Mouse (Mus musculus) myocyte (in vitro differentiated cells): ENCODE data around the gene Polr2b.

Experiments used
- E2F4 ChIP-seq: IDR thresholded peaks from one replicate; pipeline ENCODE4 v1.6.1; 2011; ENCODE audit warnings: mild to moderate bottlenecking, control low read depth, moderate library complexity; ENCODE audit not compliant: insufficient read depth
- MAX ChIP-seq: IDR thresholded peaks from one replicate; pipeline ENCODE4 v1.6.1; 2011; ENCODE audit warnings: low read depth, mild to moderate bottlenecking, control low read depth
- MYOD1 ChIP-seq, 3 experiments: IDR thresholded peaks; one replicate each; pipeline ENCODE4 v1.6.1; 2011; ENCODE audit warnings: control low read depth in 2 of 3, low read depth in 2 of 3, mild to moderate bottlenecking in 2 of 3, moderate library complexity in 1 of 3; ENCODE audit not compliant: insufficient read length in 2 of 3, control insufficient read depth in 1 of 3
- MYOG ChIP-seq, 3 experiments: IDR thresholded peaks; one replicate each; pipeline ENCODE4 v1.6.1; 2011; ENCODE audit warnings: control low read depth in 2 of 3, low read depth in 2 of 3, mild to moderate bottlenecking in 2 of 3; ENCODE audit not compliant: insufficient read length in 2 of 3, control insufficient read depth in 1 of 3, insufficient read depth in 1 of 3
- POLR2A ChIP-seq: IDR thresholded peaks from one replicate; pipeline ENCODE4 v1.6.1; 2011; ENCODE audit warnings: low read depth, mild to moderate bottlenecking, control low read depth, moderate library complexity; ENCODE audit not compliant: insufficient read length
- POLR2AphosphoS2 ChIP-seq: IDR thresholded peaks from one replicate; pipeline ENCODE4 v1.6.1; 2011; ENCODE audit warnings: low read depth, control low read depth; ENCODE audit not compliant: insufficient read length
- REST ChIP-seq: IDR thresholded peaks from one replicate; pipeline ENCODE4 v1.6.1; 2011; ENCODE audit warnings: mild to moderate bottlenecking, control low read depth, moderate library complexity; ENCODE audit not compliant: insufficient read depth, insufficient read length
- SRF ChIP-seq: IDR thresholded peaks from one replicate; pipeline ENCODE4 v1.6.1; 2011; ENCODE audit warnings: low read depth; ENCODE audit not compliant: control insufficient read depth, insufficient read length
- TCF12 ChIP-seq: IDR thresholded peaks from one replicate; pipeline ENCODE4 v1.6.1; 2011; ENCODE audit warnings: mild to moderate bottlenecking, control low read depth; ENCODE audit not compliant: poor library complexity, insufficient read depth, severe bottlenecking
- USF1 ChIP-seq: IDR thresholded peaks from one replicate; pipeline ENCODE4 v1.6.1; 2011; ENCODE audit warnings: low read depth, mild to moderate bottlenecking, control low read depth, moderate library complexity

GRCm38 (mm10) chr5:77398285-77399057 lies 88.5 kb downstream of the Polr2b start:
- TF ChIP-seq POLR2A (no peak), MAX (no peak), TCF12 (no peak), USF1 (no peak), POLR2AphosphoS2 (no peak), SRF (no peak), MYOG (IDR thresholded peaks at IDR 0.05; ENCODE audit: control insufficient read depth in 1 of 3, insufficient read depth in 1 of 3, insufficient read length in 2 of 3, low read depth in 2 of 3) (no peak), E2F4 (no peak), MYOD1 (IDR thresholded peaks at IDR 0.05; ENCODE audit: control insufficient read depth in 1 of 3, insufficient read length in 2 of 3, low read depth in 2 of 3) (no peak), REST (no peak)
